Mouse (Mus musculus): ENCODE data around the gene Abca9. TPM values are rescaled to one million over a fixed set of nuclear protein-coding genes. Genes with fewer than 3 reads are reported as not detected.

Abca9 gene
- polyA plus RNA-seq (2014; fragmentation: Nextera tagmentation; extraction: Ambion mirVana), result 1.0 and 1.2 TPM in 2 replicates

DNA sequence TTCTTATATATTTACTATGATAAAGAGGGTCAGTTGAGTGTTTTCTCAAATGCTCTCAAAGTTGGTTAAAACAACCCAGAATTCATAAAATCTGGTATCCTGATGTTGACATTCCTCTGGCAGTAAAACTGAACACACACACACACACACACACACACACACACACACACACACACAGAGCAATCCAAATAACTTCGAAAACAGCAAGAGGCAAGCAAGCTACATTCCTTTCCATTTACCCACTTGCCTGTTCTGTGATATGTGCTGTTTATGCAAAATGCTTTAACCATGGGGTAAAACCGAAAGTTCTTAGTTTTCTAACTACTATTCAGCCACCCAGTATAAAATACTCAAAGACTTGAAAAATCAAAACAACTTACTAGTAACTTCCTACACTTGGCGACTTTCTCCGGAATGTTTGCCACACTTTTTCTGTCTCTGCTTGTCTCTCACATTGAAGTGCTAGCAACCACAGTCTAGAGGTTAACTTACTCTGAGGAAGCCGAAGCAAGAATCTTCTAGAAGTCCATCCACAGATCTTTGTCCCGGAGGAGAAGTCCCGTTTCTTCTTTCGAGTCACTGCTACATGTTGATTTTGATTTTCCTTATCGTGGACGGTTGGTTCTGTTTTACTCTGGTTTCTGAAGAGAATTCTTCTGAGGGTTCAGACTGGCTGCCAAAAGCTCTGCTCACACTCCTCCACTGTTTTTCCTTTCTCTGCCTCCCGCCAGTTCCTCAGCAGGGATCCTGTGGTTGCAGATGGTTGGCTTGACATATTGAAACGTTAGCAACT lies at the start of gene Abca9:
Abca9 (minus strand) TSS at position 738 of the 793 bp plus-strand sequence.
- Histone ChIP-seq H3K9ac (ENCODE audit: low read depth, low read length) (no peak within 1 kb of the TSS), H3K4me3 (ENCODE audit: low read depth, low read length) (no peak within 1 kb of the TSS), H3K9me3 (replicated peaks; ENCODE audit: control insufficient read depth, low read length) (no peaks in the 10 kb centered on the region), H3K27me3 (ENCODE audit: control insufficient read depth, insufficient read depth, low read length) (no peaks in the 10 kb centered on the region), H3K27ac (ENCODE audit: low read depth, low read length) (no peak within 1 kb of the TSS), H3K36me3 (ENCODE audit: control insufficient read depth, insufficient read depth, low read length) (no peaks in the 10 kb centered on the region), H3K4me2 (peak within 1 kb of the TSS; percentile 35), H3K4me1 (ENCODE audit: control insufficient read depth, insufficient read depth, low read length) (no peaks in the 10 kb centered on the region)
- ATAC-seq (replicated peaks; ENCODE audit: insufficient number of reproducible peaks, low FRiP score, low TSS enrichment), result no peak
- WGBS (ENCODE audit: insufficient replicate concordance), result 30% methylated on average over 12 of the region's 12 CpGs

DNA sequence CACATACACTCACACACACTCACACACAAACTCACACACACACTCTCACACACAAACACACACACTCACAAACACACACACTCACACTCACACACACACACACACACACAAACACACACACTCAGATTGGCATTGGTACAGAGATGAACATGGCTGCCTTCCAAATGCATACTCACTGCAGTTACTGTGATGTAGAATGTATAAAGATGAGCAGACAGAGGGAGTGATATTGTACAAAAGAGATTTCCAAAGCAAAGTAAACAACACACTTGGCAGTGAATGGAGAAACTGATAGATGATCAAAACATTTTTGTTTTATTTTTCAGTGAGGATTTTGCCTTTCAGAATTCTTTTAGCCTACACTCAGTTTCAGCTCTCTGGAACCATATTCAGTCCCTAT lies 49.1 kb upstream of the Abca9 start:
- no peak for ATAC-seq (replicated peaks; ENCODE audit: insufficient number of reproducible peaks, low FRiP score, low TSS enrichment)

DNA sequence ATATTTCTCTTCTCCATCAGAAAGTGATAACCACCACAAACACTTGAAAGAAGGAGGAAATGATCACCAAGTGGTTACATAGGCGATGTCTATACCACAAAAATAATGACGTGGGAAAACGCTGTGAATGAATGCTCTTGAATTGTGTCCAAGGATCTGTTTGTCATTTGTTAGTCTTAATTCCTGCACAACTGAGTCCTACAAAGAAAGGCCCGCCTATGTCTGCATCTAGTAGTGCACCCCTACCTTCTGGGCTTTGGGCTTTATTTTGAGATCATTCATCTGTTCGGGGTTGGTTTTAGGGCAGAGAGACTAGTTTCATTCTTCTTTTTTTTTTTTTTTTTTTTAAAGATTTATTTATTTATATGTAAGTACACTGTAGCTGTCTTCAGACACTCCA lies 35.9 kb upstream of the Abca9 start:
- 78% methylated on average over 5 of the region's 5 CpGs for WGBS (ENCODE audit: insufficient replicate concordance)

More for the DNA sequence above, 49.1 kb upstream of the Abca9 start:
- Histone ChIP-seq H3K4me3 (ENCODE audit: low read depth, low read length) (no peak overlapping the region), H3K4me2 (no peak overlapping the region), H3K9me3 (replicated peaks; ENCODE audit: control insufficient read depth, low read length) (no peaks in the 10 kb centered on the region), H3K9ac (ENCODE audit: low read depth, low read length) (no peak overlapping the region), H3K27me3 (ENCODE audit: control insufficient read depth, insufficient read depth, low read length) (no peaks in the 10 kb centered on the region), H3K27ac (ENCODE audit: low read depth, low read length) (no peak overlapping the region), H3K4me1 (ENCODE audit: control insufficient read depth, insufficient read depth, low read length) (no peaks in the 10 kb centered on the region), H3K36me3 (ENCODE audit: control insufficient read depth, insufficient read depth, low read length) (no peaks in the 10 kb centered on the region)

DNA sequence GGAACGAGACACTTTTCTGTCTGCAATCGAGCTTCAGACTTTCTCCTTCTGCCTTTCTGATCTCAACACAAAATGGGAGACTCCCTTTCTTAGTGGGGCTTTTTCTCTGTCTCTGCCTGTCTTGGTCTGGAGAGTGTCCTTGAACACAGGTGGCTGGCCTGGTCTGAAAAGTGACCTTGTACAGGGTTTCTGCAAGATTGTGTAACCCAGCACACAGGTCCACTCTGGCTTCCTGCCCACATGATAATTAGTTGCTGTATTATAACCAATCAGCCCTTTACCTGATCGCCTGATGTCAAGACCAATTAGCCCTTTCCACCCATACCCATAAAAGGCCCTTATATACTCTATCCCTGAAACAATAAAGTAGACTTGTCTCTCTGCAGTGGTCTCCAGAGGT lies 30.9 kb upstream of the Abca9 start:
- H3K27ac ChIP-seq (ENCODE audit: low read depth, low read length), result no peak overlapping the region
- H3K4me3 ChIP-seq (ENCODE audit: low read depth, low read length), result no peak overlapping the region
- no peak overlapping the region for H3K4me2 ChIP-seq
- H3K9me3 ChIP-seq (replicated peaks; ENCODE audit: control insufficient read depth, low read length), result no peaks in the 10 kb centered on the region
- 84% methylated on average over 3 of the region's 3 CpGs for WGBS (ENCODE audit: insufficient replicate concordance)
- no peaks in the 10 kb centered on the region for H3K36me3 ChIP-seq (ENCODE audit: control insufficient read depth, insufficient read depth, low read length)
- no peak for ATAC-seq (replicated peaks; ENCODE audit: insufficient number of reproducible peaks, low FRiP score, low TSS enrichment)
- no peaks in the 10 kb centered on the region for H3K27me3 ChIP-seq (ENCODE audit: control insufficient read depth, insufficient read depth, low read length)
- no peak overlapping the region for H3K9ac ChIP-seq (ENCODE audit: low read depth, low read length)
- no peaks in the 10 kb centered on the region for H3K4me1 ChIP-seq (ENCODE audit: control insufficient read depth, insufficient read depth, low read length)

More for the DNA sequence above, 35.9 kb upstream of the Abca9 start:
- Histone ChIP-seq H3K27ac (ENCODE audit: low read depth, low read length) (no peak overlapping the region), H3K9me3 (replicated peaks; ENCODE audit: control insufficient read depth, low read length) (no peaks in the 10 kb centered on the region), H3K36me3 (ENCODE audit: control insufficient read depth, insufficient read depth, low read length) (no peaks in the 10 kb centered on the region), H3K4me1 (ENCODE audit: control insufficient read depth, insufficient read depth, low read length) (no peaks in the 10 kb centered on the region), H3K9ac (ENCODE audit: low read depth, low read length) (no peak overlapping the region), H3K27me3 (ENCODE audit: control insufficient read depth, insufficient read depth, low read length) (no peaks in the 10 kb centered on the region), H3K4me2 (no peak overlapping the region), H3K4me3 (ENCODE audit: low read depth, low read length) (no peak overlapping the region)
- no peak for ATAC-seq (replicated peaks; ENCODE audit: insufficient number of reproducible peaks, low FRiP score, low TSS enrichment)

DNA sequence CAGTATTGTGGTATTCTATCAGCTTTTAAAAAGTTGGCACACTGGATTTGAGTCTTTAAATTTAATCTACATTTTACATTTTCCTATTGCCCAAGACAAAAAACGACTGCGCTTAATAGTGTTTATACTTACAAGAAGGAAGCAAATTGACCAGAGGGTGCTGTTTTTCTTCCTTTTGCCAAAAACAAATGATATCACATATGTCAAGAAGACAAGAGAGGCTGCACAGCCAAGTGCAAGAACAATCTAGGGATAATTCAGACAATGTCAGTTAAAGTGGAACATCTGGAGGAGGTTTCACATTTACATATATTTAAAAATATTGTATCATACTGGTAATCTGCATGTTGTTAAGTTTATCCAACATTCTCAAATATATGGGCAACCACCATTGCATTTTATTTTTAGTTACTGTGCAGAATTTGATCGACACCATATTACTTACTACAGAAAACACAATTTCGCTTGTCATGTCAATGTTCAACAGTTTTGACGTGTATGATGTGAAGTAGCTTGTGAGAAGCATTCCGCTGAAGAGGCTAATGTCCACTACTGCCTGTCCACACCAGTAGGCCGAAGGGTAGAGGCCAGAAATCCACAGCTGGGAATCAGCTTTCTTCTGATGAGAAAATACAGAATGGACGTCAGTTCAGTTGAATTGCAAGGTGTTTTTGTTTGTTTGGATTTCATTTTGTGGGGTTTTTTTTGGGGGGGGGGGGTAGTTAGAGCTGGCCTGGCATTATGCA lies 28.7 kb upstream of the Abca9 start:
- Histone ChIP-seq H3K9ac (ENCODE audit: low read depth, low read length) (no peak overlapping the region), H3K27ac (ENCODE audit: low read depth, low read length) (no peak overlapping the region), H3K9me3 (replicated peaks; ENCODE audit: control insufficient read depth, low read length) (no peaks in the 10 kb centered on the region), H3K27me3 (ENCODE audit: control insufficient read depth, insufficient read depth, low read length) (no peaks in the 10 kb centered on the region), H3K4me2 (no peak overlapping the region), H3K36me3 (ENCODE audit: control insufficient read depth, insufficient read depth, low read length) (no peaks in the 10 kb centered on the region), H3K4me1 (ENCODE audit: control insufficient read depth, insufficient read depth, low read length) (no peaks in the 10 kb centered on the region), H3K4me3 (ENCODE audit: low read depth, low read length) (no peak overlapping the region)
- ATAC-seq (replicated peaks; ENCODE audit: insufficient number of reproducible peaks, low FRiP score, low TSS enrichment), result no peak
- WGBS (ENCODE audit: insufficient replicate concordance), result 78% methylated on average over 8 of the region's 8 CpGs

DNA sequence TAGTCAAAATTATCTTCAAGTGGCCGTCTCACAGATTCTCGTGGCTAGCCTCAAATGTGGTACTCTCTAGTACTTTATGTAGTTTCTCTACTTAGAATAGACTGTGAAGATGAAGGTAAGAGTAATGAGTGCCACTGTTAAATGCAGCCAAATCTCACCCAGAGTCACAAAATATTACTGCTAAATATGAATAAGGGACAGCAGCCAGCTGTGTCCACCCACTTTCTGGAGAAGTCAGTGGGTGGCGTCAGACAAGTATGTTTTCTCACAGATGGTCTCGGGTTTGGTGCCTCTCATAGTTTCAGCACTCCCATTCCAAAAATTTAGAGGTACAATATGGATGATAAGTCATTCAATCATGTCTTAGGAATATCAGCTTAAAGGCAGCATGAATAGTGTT lies 27.3 kb upstream of the Abca9 start:
- Histone ChIP-seq H3K9me3 (replicated peaks; ENCODE audit: control insufficient read depth, low read length) (no peaks in the 10 kb centered on the region), H3K4me2 (no peak overlapping the region)
- no peak for ATAC-seq (replicated peaks; ENCODE audit: insufficient number of reproducible peaks, low FRiP score, low TSS enrichment)

DNA sequence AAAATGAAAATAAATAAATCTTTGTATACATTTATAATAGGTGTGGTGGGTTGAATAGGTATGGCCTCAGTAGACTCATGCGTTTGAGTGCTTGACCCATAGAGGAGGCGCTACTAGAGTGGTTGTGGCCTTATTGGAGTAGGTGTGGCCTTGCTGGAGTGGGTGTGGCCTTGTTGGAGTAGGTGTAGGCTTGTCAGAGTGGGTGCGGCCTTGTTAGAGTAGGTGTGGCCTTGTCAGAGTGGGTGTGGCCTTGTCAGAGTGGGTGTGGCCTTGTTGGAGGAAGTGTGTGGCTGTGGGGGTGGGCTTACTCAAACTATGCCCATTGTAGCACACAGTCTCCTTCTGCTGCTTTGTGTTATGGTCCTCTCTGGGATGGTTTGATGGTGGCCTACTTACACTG lies 3.2 kb upstream of the Abca9 start:
- no peak overlapping the region for H3K4me3 ChIP-seq (ENCODE audit: low read depth, low read length)
- no peak overlapping the region for H3K4me2 ChIP-seq
- H3K4me1 ChIP-seq (ENCODE audit: control insufficient read depth, insufficient read depth, low read length), result no peaks in the 10 kb centered on the region
- no peaks in the 10 kb centered on the region for H3K36me3 ChIP-seq (ENCODE audit: control insufficient read depth, insufficient read depth, low read length)
- 96% methylated on average over 3 of the region's 3 CpGs for WGBS (ENCODE audit: insufficient replicate concordance)
- no peak overlapping the region for H3K27ac ChIP-seq (ENCODE audit: low read depth, low read length)
- no peaks in the 10 kb centered on the region for H3K27me3 ChIP-seq (ENCODE audit: control insufficient read depth, insufficient read depth, low read length)
- no peaks in the 10 kb centered on the region for H3K9me3 ChIP-seq (replicated peaks; ENCODE audit: control insufficient read depth, low read length)
- no peak for ATAC-seq (replicated peaks; ENCODE audit: insufficient number of reproducible peaks, low FRiP score, low TSS enrichment)
- no peak overlapping the region for H3K9ac ChIP-seq (ENCODE audit: low read depth, low read length)

More for the DNA sequence above, 27.3 kb upstream of the Abca9 start:
- Histone ChIP-seq H3K27me3 (ENCODE audit: control insufficient read depth, insufficient read depth, low read length) (no peaks in the 10 kb centered on the region), H3K36me3 (ENCODE audit: control insufficient read depth, insufficient read depth, low read length) (no peaks in the 10 kb centered on the region), H3K4me1 (ENCODE audit: control insufficient read depth, insufficient read depth, low read length) (no peaks in the 10 kb centered on the region), H3K4me3 (ENCODE audit: low read depth, low read length) (no peak overlapping the region), H3K27ac (ENCODE audit: low read depth, low read length) (no peak overlapping the region), H3K9ac (ENCODE audit: low read depth, low read length) (no peak overlapping the region)
- 66% methylated on average over 4 of the region's 4 CpGs for WGBS (ENCODE audit: insufficient replicate concordance)

DNA sequence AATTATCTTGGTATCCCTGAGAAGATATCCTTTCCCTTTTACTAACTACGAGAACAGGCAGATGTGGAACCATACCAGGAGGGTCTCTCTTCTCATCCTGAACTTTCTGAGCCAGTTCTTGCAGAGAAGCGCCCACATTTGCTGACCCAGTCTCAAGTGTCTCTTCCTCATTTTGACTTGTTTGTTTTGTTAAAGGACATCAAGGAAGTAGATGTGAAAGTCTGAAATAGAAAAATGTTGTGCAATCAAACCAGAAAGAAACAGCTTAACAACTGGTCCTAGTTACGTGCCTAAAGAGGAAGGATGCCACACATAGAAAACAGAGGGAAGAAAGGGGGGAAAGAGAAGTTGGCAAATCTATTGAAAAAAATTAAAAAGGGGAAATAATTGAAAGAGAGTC lies 2.2 kb downstream of the Abca9 start:
- H3K4me1 ChIP-seq (ENCODE audit: control insufficient read depth, insufficient read depth, low read length), result no peaks in the 10 kb centered on the region
- H3K27ac ChIP-seq (ENCODE audit: low read depth, low read length), result no peak overlapping the region
- H3K9me3 ChIP-seq (replicated peaks; ENCODE audit: control insufficient read depth, low read length), result no peaks in the 10 kb centered on the region
- H3K4me2 ChIP-seq, result no peak overlapping the region
- 55% methylated on average over 3 of the region's 3 CpGs for WGBS (ENCODE audit: insufficient replicate concordance)
- H3K9ac ChIP-seq (ENCODE audit: low read depth, low read length), result no peak overlapping the region
- H3K27me3 ChIP-seq (ENCODE audit: control insufficient read depth, insufficient read depth, low read length), result no peaks in the 10 kb centered on the region
- ATAC-seq (replicated peaks; ENCODE audit: insufficient number of reproducible peaks, low FRiP score, low TSS enrichment), result no peak
- no peaks in the 10 kb centered on the region for H3K36me3 ChIP-seq (ENCODE audit: control insufficient read depth, insufficient read depth, low read length)
- no peak overlapping the region for H3K4me3 ChIP-seq (ENCODE audit: low read depth, low read length)

DNA sequence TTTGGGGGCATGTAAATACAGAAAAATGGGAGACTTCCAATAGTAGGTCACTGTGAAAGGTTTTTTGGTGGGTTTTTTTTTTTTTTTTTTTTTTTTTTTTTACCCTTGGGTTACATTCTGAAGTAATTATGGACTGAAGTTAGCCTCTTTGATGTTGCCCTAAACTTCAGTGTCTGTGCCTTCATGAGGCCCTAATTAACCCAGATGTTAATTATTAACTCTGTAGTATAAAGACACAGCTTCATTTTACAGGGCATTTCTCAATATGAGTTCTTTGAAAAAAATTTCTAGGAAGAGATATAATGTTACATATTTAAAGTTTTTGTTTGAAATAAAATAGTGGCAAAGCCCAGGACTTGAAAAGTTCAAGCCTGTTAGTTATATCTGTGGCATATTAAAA lies 2.6 kb downstream of the Abca9 start:
- ATAC-seq (replicated peaks; ENCODE audit: insufficient number of reproducible peaks, low FRiP score, low TSS enrichment), result no peak
- Histone ChIP-seq H3K4me2 (no peak overlapping the region), H3K4me3 (ENCODE audit: low read depth, low read length) (no peak overlapping the region), H3K36me3 (ENCODE audit: control insufficient read depth, insufficient read depth, low read length) (no peaks in the 10 kb centered on the region), H3K9ac (ENCODE audit: low read depth, low read length) (no peak overlapping the region), H3K9me3 (replicated peaks; ENCODE audit: control insufficient read depth, low read length) (no peaks in the 10 kb centered on the region), H3K4me1 (ENCODE audit: control insufficient read depth, insufficient read depth, low read length) (no peaks in the 10 kb centered on the region), H3K27me3 (ENCODE audit: control insufficient read depth, insufficient read depth, low read length) (no peaks in the 10 kb centered on the region), H3K27ac (ENCODE audit: low read depth, low read length) (no peak overlapping the region)
